Mouse (Mus musculus): Measurements from ENCODE around the gene Gm49325.

- TF ChIP-seq POLR2A (IDR thresholded peaks at IDR 0.05; ENCODE audit: insufficient read length, low read depth) = peak; percentile 73
- TF ChIP-seq E2F4 (IDR thresholded peaks at IDR 0.05; ENCODE audit: insufficient read depth) = no peak
- peak; percentile 62 to 92 (median 78) for TF ChIP-seq MYOG (IDR thresholded peaks at IDR 0.05; ENCODE audit: control insufficient read depth in 1 of 3, insufficient read depth in 1 of 3, insufficient read length in 2 of 3, low read depth in 2 of 3)
- TF ChIP-seq REST (IDR thresholded peaks at IDR 0.05; ENCODE audit: insufficient read depth, insufficient read length) = no peak
- peak; percentile 82 for TF ChIP-seq POLR2AphosphoS2 (IDR thresholded peaks at IDR 0.05; ENCODE audit: insufficient read length, low read depth)
- peak; percentile 44 for TF ChIP-seq TCF12 (IDR thresholded peaks at IDR 0.05; ENCODE audit: insufficient read depth, poor library complexity, severe bottlenecking)
- no peak for TF ChIP-seq USF1 (IDR thresholded peaks at IDR 0.05; ENCODE audit: low read depth)
- TF ChIP-seq MAX (IDR thresholded peaks at IDR 0.05; ENCODE audit: low read depth) = peak; percentile 58
These were observed 17.1 kb downstream of the Gm49325 start for GRCm38 (mm10) chr10:77623069-77623492.
